Mouse (Mus musculus): ENCODE results near the gene C1qb. TPM values are rescaled to one million over a fixed set of nuclear protein-coding genes. Genes with fewer than 3 reads are reported as not detected.

The C1qb gene
- polyA plus RNA-seq, 1 experiment from 2014 or later = 69.0 TPM

GRCm38 (mm10) chr4:136892371-136892770 is 6.4 kb upstream of the C1qb start:
- Histone ChIP-seq H3K4me1 (replicated peaks; ENCODE audit: insufficient read depth, low read length) (no peaks in the 10 kb centered on the region), H3K9ac (ENCODE audit: low read depth, low read length) (no peak overlapping the region), H3K9me3 (replicated peaks; ENCODE audit: low read length) (no peaks in the 10 kb centered on the region), H3K4me3 (replicated peaks; ENCODE audit: low read depth, low read length) (no peak overlapping the region), H3K27me3 (ENCODE audit: insufficient read depth, low read length) (peaks cover 15% of the 10 kb centered on the region; the same call in 1 of the 2 replicates), H3K27ac (no peak overlapping the region), H3K36me3 (ENCODE audit: insufficient read depth, low read length) (no peaks in the 10 kb centered on the region), H3K4me2 (ENCODE audit: low read length) (no peak overlapping the region)
- no peak for TF ChIP-seq CTCF (IDR thresholded peaks at IDR 0.05; ENCODE audit: low read depth)
- ATAC-seq (replicated peaks; ENCODE audit: low FRiP score, low read depth) = no peak
- DNase-seq (ENCODE audit: low spot score) = no peak
- WGBS = 48% methylated on average over 7 of the region's 7 CpGs

GRCm38 (mm10) chr4:136891115-136891514 is 5.1 kb upstream of the C1qb start:
- no peak for ATAC-seq (replicated peaks; ENCODE audit: low FRiP score, low read depth)
- H3K4me1 ChIP-seq (replicated peaks; ENCODE audit: insufficient read depth, low read length) = no peaks in the 10 kb centered on the region
- no peak for DNase-seq (ENCODE audit: low spot score)
- no peaks in the 10 kb centered on the region for H3K9me3 ChIP-seq (replicated peaks; ENCODE audit: low read length)
- H3K27me3 ChIP-seq (ENCODE audit: insufficient read depth, low read length) = 0 out of 2 replicates have a peak, but pooled peaks cover 12% of the 10 kb centered on the region
- no peak overlapping the region for H3K27ac ChIP-seq
- TF ChIP-seq CTCF (IDR thresholded peaks at IDR 0.05; ENCODE audit: low read depth) = no peak
- no peak overlapping the region for H3K4me2 ChIP-seq (ENCODE audit: low read length)
- H3K36me3 ChIP-seq (ENCODE audit: insufficient read depth, low read length) = no peaks in the 10 kb centered on the region
- H3K9ac ChIP-seq (ENCODE audit: low read depth, low read length) = no peak overlapping the region
- no peak overlapping the region for H3K4me3 ChIP-seq (replicated peaks; ENCODE audit: low read depth, low read length)
- 88% methylated on average over 4 of the region's 4 CpGs for WGBS

GRCm38 (mm10) chr4:136889981-136890380 is 4.0 kb upstream of the C1qb start:
- H3K4me2 ChIP-seq (ENCODE audit: low read length) = no peak overlapping the region
- ATAC-seq (replicated peaks; ENCODE audit: low FRiP score, low read depth) (no peak), DNase-seq (ENCODE audit: low spot score) (no peak)
- no peak overlapping the region for H3K9ac ChIP-seq (ENCODE audit: low read depth, low read length)
- no peaks in the 10 kb centered on the region for H3K9me3 ChIP-seq (replicated peaks; ENCODE audit: low read length)
- no peak overlapping the region for H3K4me3 ChIP-seq (replicated peaks; ENCODE audit: low read depth, low read length)
- 72% methylated on average over 15 of the region's 15 CpGs for WGBS
- no peak overlapping the region for H3K27ac ChIP-seq
- H3K27me3 ChIP-seq (ENCODE audit: insufficient read depth, low read length) = 0 out of 2 replicates have a peak, but pooled peaks cover 8% of the 10 kb centered on the region
- no peaks in the 10 kb centered on the region for H3K4me1 ChIP-seq (replicated peaks; ENCODE audit: insufficient read depth, low read length)
- TF ChIP-seq CTCF (IDR thresholded peaks at IDR 0.05; ENCODE audit: low read depth) = no peak
- H3K36me3 ChIP-seq (ENCODE audit: insufficient read depth, low read length) = no peaks in the 10 kb centered on the region

GRCm38 (mm10) chr4:136887714-136888113 is 1.7 kb upstream of the C1qb start:
- H3K36me3 ChIP-seq (ENCODE audit: insufficient read depth, low read length) = no peaks in the 10 kb centered on the region
- no peak for DNase-seq (ENCODE audit: low spot score)
- no peak overlapping the region for H3K9ac ChIP-seq (ENCODE audit: low read depth, low read length)
- no peaks in the 10 kb centered on the region for H3K4me1 ChIP-seq (replicated peaks; ENCODE audit: insufficient read depth, low read length)
- H3K9me3 ChIP-seq (replicated peaks; ENCODE audit: low read length) = no peaks in the 10 kb centered on the region
- 57% methylated on average over 5 of the region's 5 CpGs for WGBS
- H3K4me2 ChIP-seq (ENCODE audit: low read length) = no peak overlapping the region
- TF ChIP-seq CTCF (IDR thresholded peaks at IDR 0.05; ENCODE audit: low read depth) = no peak
- no peak for ATAC-seq (replicated peaks; ENCODE audit: low FRiP score, low read depth)
- H3K27me3 ChIP-seq (ENCODE audit: insufficient read depth, low read length) = no peaks in the 10 kb centered on the region
- H3K27ac ChIP-seq = no peak overlapping the region
- no peak overlapping the region for H3K4me3 ChIP-seq (replicated peaks; ENCODE audit: low read depth, low read length)

- 30% methylated on average over 5 of the region's 5 CpGs for WGBS
- no peak overlapping the region for H3K4me2 ChIP-seq (ENCODE audit: low read length)
- no peak overlapping the region for H3K27ac ChIP-seq
- peak; percentile 49 for TF ChIP-seq CTCF (IDR thresholded peaks at IDR 0.05; ENCODE audit: low read depth)
- ATAC-seq (replicated peaks; ENCODE audit: low FRiP score, low read depth) (no peak), DNase-seq (ENCODE audit: low spot score) (peak; percentile 22)
- H3K9ac ChIP-seq (ENCODE audit: low read depth, low read length) = no peak overlapping the region
- no peaks in the 10 kb centered on the region for H3K9me3 ChIP-seq (replicated peaks; ENCODE audit: low read length)
- H3K36me3 ChIP-seq (ENCODE audit: insufficient read depth, low read length) = no peaks in the 10 kb centered on the region
- H3K27me3 ChIP-seq (ENCODE audit: insufficient read depth, low read length) = no peaks in the 10 kb centered on the region
- no peaks in the 10 kb centered on the region for H3K4me1 ChIP-seq (replicated peaks; ENCODE audit: insufficient read depth, low read length)
- no peak overlapping the region for H3K4me3 ChIP-seq (replicated peaks; ENCODE audit: low read depth, low read length)
These were observed 7.4 kb downstream of the C1qb start for GRCm38 (mm10) chr4:136878601-136879000.

GRCm38 (mm10) chr4:136878171-136878570 is 7.8 kb downstream of the C1qb start:
- Histone ChIP-seq H3K4me1 (replicated peaks; ENCODE audit: insufficient read depth, low read length) (no peaks in the 10 kb centered on the region), H3K27me3 (ENCODE audit: insufficient read depth, low read length) (no peaks in the 10 kb centered on the region), H3K36me3 (ENCODE audit: insufficient read depth, low read length) (no peaks in the 10 kb centered on the region), H3K9me3 (replicated peaks; ENCODE audit: low read length) (no peaks in the 10 kb centered on the region), H3K4me3 (replicated peaks; ENCODE audit: low read depth, low read length) (no peak overlapping the region), H3K9ac (ENCODE audit: low read depth, low read length) (no peak overlapping the region), H3K4me2 (ENCODE audit: low read length) (no peak overlapping the region), H3K27ac (no peak overlapping the region)
- TF ChIP-seq CTCF (IDR thresholded peaks at IDR 0.05; ENCODE audit: low read depth) = no peak
- ATAC-seq (replicated peaks; ENCODE audit: low FRiP score, low read depth) (peak; percentile 29), DNase-seq (ENCODE audit: low spot score) (peak; percentile 28)
- WGBS = 47% methylated on average over 8 of the region's 8 CpGs

GRCm38 (mm10) chr4:136876971-136877370 is 9.0 kb downstream of the C1qb start:
- 14% methylated on average over 7 of the region's 7 CpGs for WGBS
- DNase-seq (ENCODE audit: low spot score) (peak; percentile 64), ATAC-seq (replicated peaks; ENCODE audit: low FRiP score, low read depth) (no peak; the same call in 1 of the 2 replicates)
- H3K27ac ChIP-seq = no peak overlapping the region
- no peaks in the 10 kb centered on the region for H3K4me1 ChIP-seq (replicated peaks; ENCODE audit: insufficient read depth, low read length)
- no peaks in the 10 kb centered on the region for H3K36me3 ChIP-seq (ENCODE audit: insufficient read depth, low read length)
- no peaks in the 10 kb centered on the region for H3K27me3 ChIP-seq (ENCODE audit: insufficient read depth, low read length)
- H3K9me3 ChIP-seq (replicated peaks; ENCODE audit: low read length) = no peaks in the 10 kb centered on the region
- no peak overlapping the region for H3K4me3 ChIP-seq (replicated peaks; ENCODE audit: low read depth, low read length)
- no peak overlapping the region for H3K4me2 ChIP-seq (ENCODE audit: low read length)
- peak; percentile 85 for TF ChIP-seq CTCF (IDR thresholded peaks at IDR 0.05; ENCODE audit: low read depth)
- H3K9ac ChIP-seq (ENCODE audit: low read depth, low read length) = no peak overlapping the region
